Mouse (Mus musculus) stomach, embryonic 14.5 days (tissue): ENCODE results near the gene Ythdf2. TPM values are rescaled to one million over a fixed set of nuclear protein-coding genes. Genes with fewer than 3 reads are reported as not detected.

Experiments used
- ATAC-seq: fragments of 200-750 bp; cut with Nextera tagmentation; 2 replicates; pipeline ENCODE4 v1.8.0; 2017; ENCODE audit warnings: low read depth, moderate TSS enrichment; ENCODE audit not compliant: insufficient number of reproducible peaks, insufficient read depth, low FRiP score
- H3K27ac ChIP-seq: fragments of 300-500 bp; sonication (generic); 2 replicates; pipeline ENCODE4 v1.5.1; 2014; ENCODE audit warnings: mild to moderate bottlenecking, low read length, moderate library complexity, mixed read lengths
- H3K27me3 ChIP-seq: fragments of 300-500 bp; sonication (generic); 2 replicates; pipeline ENCODE4 v1.6.1; 2014; ENCODE audit warnings: low read length, control low read depth, mixed read lengths; ENCODE audit not compliant: control insufficient read depth, insufficient read depth
- H3K36me3 ChIP-seq: fragments of 300-500 bp; sonication (generic); 2 replicates; pipeline ENCODE4 v1.6.1; 2014; ENCODE audit warnings: mild to moderate bottlenecking, control low read depth, low read length, moderate library complexity, mixed read lengths; ENCODE audit not compliant: control insufficient read depth, insufficient read depth
- H3K4me1 ChIP-seq: fragments of 300-500 bp; sonication (generic); 2 replicates; pipeline ENCODE4 v1.6.1; 2014; ENCODE audit warnings: low read length, control low read depth, mixed read lengths; ENCODE audit not compliant: control insufficient read depth, insufficient read depth
- H3K4me2 ChIP-seq: fragments of 300-500 bp; sonication (generic); replicated peaks from 2 replicates; pipeline ENCODE4 v1.6.1; 2014; ENCODE audit warnings: low read depth, low read length, control low read depth
- H3K4me3 ChIP-seq: fragments of 300-500 bp; sonication (generic); 2 replicates; pipeline ENCODE4 v1.5.1; 2014; ENCODE audit warnings: low read depth, low read length, control low read depth
- H3K9ac ChIP-seq: fragments of 300-500 bp; sonication (generic); replicated peaks from 2 replicates; pipeline ENCODE4 v1.6.1; 2014; ENCODE audit warnings: low read depth, mild to moderate bottlenecking, control low read depth, low read length, moderate library complexity, mixed read lengths
- H3K9me3 ChIP-seq: fragments of 300-500 bp; sonication (generic); 2 replicates; pipeline ENCODE4 v1.6.1; 2016; ENCODE audit warnings: low read depth, low read length, control low read depth; ENCODE audit not compliant: control insufficient read depth
- WGBS: fragments of 180-500 bp; shearing (Covaris S2); extraction: QIAGEN DNeasy Blood & Tissue Kit; methylation state at CpG from one replicate; pipeline ENCODE4 v1.1.7; 2014; 5-methylcytosine and 5-hydroxymethylcytosine counted together
- polyA plus RNA-seq: library from polyadenylated mRNA; unstranded; fragments of >200 nt; fragmentation: Nextera tagmentation; extraction: Ambion mirVana; gene quantifications from 2 replicates; pipeline ENCODE4 v1.2.1, GENCODE M21; 2014

Gene Ythdf2
- 114 TPM in 2 replicates for polyA plus RNA-seq

DNA sequence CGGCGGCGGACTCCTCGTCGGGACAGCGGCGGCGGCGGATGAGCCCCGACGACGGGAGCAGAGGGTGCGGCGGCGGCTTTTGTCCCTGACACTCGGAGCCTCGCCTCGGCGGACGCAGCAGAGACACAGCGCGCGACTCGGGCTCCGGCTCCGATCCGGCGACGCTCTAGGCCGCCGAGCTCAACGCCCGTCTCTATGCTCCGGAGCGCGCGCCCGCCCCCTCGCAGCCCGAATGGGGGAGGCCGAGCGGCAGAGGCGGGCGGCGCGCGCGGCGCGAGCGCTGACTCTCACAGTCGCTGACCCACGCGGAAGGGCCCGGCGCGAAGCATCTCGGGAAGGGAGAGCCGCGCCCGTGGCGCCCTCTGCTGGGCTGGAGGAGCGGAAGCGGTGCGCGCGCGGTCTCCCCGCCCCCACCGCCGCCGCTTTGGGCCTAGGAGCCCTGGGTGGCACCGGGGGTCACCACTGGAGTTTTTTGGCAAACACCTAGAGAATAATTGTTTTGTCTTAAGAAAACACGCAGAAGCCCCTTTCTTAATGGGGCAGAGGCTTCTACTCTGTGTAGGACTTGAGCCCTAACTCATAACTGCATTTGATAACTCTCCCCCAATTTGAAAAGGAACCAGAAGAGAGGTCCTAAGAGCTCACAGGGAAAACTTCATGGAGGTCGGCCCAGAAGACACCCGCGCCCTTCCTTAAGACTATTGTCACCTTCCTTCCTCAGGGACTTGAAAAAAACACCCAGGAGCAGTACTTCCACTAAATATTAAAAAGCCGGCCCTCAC, at the start of gene Ythdf2:
TSS of gene Ythdf2 (minus strand) at position 351 of the 782 bp plus-strand sequence.
- H3K4me3 ChIP-seq, result peak within 1 kb of the TSS; percentile 100
- peak within 1 kb of the TSS; percentile 95 for H3K27ac ChIP-seq
- no peaks in the 10 kb centered on the region for H3K27me3 ChIP-seq
- ATAC-seq, result peak; percentile 97
- no peaks in the 10 kb centered on the region for H3K9me3 ChIP-seq
- H3K36me3 ChIP-seq, result peaks cover 13% of the 10 kb centered on the region; the same call in 1 of the 2 replicates
- H3K4me1 ChIP-seq, result peaks cover 17% of the 10 kb centered on the region; the same call in 1 of the 2 replicates
- peak within 1 kb of the TSS; percentile 92 for H3K4me2 ChIP-seq
- WGBS, result 1% methylated on average over 75 of the region's 78 CpGs
- peak within 1 kb of the TSS; percentile 100 for H3K9ac ChIP-seq

GRCm38 (mm10) chr4:132260404-132261379, 48.6 kb upstream of the Ythdf2 start:
- peak; percentile 75; the same call in 1 of the 2 replicates for ATAC-seq
- WGBS, result 2% methylated on average over 31 of the region's 64 CpGs
- Histone ChIP-seq H3K4me2 (peak overlapping the region; percentile 90), H3K9ac (peak overlapping the region; percentile 91), H3K4me1 (peaks cover 8% of the 10 kb centered on the region; the same call in 1 of the 2 replicates), H3K9me3 (no peaks in the 10 kb centered on the region), H3K27ac (peak overlapping the region; percentile 94), H3K36me3 (no peaks in the 10 kb centered on the region), H3K4me3 (peak overlapping the region; percentile 60), H3K27me3 (no peaks in the 10 kb centered on the region)

- 71% methylated on average over 4 of the region's 4 CpGs for WGBS
- H3K4me1 ChIP-seq, result peaks cover 8% of the 10 kb centered on the region; the same call in 1 of the 2 replicates
- no peaks in the 10 kb centered on the region for H3K9me3 ChIP-seq
- peak overlapping the region; percentile 90; the same call in 1 of the 2 replicates for H3K4me2 ChIP-seq
- no peaks in the 10 kb centered on the region for H3K36me3 ChIP-seq
- H3K4me3 ChIP-seq, result no peak overlapping the region
- H3K9ac ChIP-seq, result no peak overlapping the region
- no peak overlapping the region for H3K27ac ChIP-seq
- no peak for ATAC-seq
- H3K27me3 ChIP-seq, result no peaks in the 10 kb centered on the region
Observed at GRCm38 (mm10) chr4:132259248-132259647, 47.1 kb upstream of the Ythdf2 start.

DNA sequence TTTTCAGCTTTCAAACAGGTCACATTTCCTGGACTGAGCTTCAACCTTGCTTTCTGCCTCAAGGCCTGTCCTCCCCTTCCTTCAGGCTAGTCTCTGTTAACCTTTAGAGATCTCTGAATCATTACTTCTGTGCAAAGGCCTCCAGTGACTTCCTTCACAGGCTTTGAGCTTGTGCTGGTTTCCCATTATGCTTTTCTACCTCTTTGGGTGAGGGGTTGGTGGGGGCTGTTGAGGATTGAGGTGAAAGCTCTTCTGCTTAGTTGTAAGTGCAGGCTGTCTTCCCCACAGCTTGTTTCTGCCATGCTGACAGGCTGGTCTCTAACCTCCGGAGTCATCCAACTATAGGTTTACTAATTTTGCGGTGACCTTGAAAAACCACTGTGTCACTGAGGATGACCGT, 44.3 kb upstream of the Ythdf2 start:
- Histone ChIP-seq H3K9me3 (no peaks in the 10 kb centered on the region), H3K27me3 (no peaks in the 10 kb centered on the region), H3K36me3 (no peaks in the 10 kb centered on the region), H3K9ac (no peak overlapping the region), H3K27ac (no peak overlapping the region), H3K4me3 (no peak overlapping the region), H3K4me2 (no peak overlapping the region), H3K4me1 (peaks cover 8% of the 10 kb centered on the region; the same call in 1 of the 2 replicates)
- ATAC-seq, result no peak
- 92% methylated on average over 3 of the region's 3 CpGs for WGBS

GRCm38 (mm10) chr4:132254986-132255385, 42.9 kb upstream of the Ythdf2 start:
- Histone ChIP-seq H3K27me3 (no peaks in the 10 kb centered on the region), H3K9ac (no peak overlapping the region), H3K4me2 (no peak overlapping the region), H3K9me3 (no peaks in the 10 kb centered on the region), H3K4me3 (no peak overlapping the region), H3K4me1 (peaks cover 7% of the 10 kb centered on the region; the same call in 1 of the 2 replicates), H3K27ac (no peak overlapping the region), H3K36me3 (peaks cover 6% of the 10 kb centered on the region)
- WGBS, result 79% methylated on average over 3 of the region's 3 CpGs
- ATAC-seq, result no peak

DNA sequence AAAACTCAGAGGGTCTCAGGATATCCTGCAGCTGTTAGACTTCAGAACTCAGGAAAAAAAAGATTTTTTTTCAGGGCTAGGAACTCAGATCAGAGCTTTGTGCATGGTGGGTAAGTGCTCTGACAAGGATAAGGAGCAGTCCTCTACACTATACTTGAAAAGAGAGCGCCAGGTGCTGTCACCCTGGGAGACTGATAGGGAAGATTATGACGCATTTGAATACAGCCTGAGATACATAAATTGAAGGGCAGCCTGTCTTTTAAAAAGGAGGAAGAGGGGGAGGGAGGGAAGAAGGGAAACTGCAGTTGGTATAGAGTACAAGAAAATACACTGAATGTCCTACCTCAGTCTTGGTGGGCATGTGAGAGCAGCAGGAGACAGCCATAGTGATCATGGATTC, 41.5 kb upstream of the Ythdf2 start:
- no peak for ATAC-seq
- Histone ChIP-seq H3K4me3 (no peak overlapping the region), H3K4me1 (no peaks in the 10 kb centered on the region), H3K36me3 (peaks cover 8% of the 10 kb centered on the region), H3K27ac (no peak overlapping the region; the same call in 1 of the 2 replicates), H3K9ac (no peak overlapping the region), H3K27me3 (no peaks in the 10 kb centered on the region), H3K4me2 (no peak overlapping the region), H3K9me3 (no peaks in the 10 kb centered on the region)
- 66% methylated on average over 2 of the region's 2 CpGs for WGBS

DNA sequence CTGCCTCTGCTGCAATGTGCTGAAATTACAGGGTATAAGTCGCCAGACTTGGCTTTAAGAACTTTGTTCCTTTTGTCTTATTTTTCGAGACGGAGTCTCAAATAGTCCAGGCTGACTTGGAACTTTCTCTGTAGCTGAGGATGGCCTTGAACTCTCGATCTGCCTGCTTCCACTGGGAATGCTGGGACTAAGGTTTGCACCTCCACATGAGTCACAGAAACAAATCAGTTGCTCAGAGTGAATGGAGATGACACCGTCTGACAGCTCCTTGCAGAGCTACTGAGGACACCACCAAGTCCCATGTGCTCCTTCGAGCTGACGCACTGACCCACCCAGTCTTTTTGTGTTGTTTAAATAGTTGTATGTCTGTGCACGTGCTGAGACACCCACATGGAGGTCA, 41.0 kb upstream of the Ythdf2 start:
- Histone ChIP-seq H3K9me3 (no peaks in the 10 kb centered on the region), H3K27ac (no peak overlapping the region; the same call in 1 of the 2 replicates), H3K4me2 (no peak overlapping the region)

GRCm38 (mm10) chr4:132251596-132251995, 39.5 kb upstream of the Ythdf2 start:
- no peaks in the 10 kb centered on the region for H3K4me1 ChIP-seq
- no peak overlapping the region for H3K9ac ChIP-seq
- H3K9me3 ChIP-seq, result no peaks in the 10 kb centered on the region
- H3K27ac ChIP-seq, result no peak overlapping the region
- WGBS, result 81% methylated on average over 9 of the region's 9 CpGs
- peaks cover 20% of the 10 kb centered on the region for H3K36me3 ChIP-seq
- H3K4me3 ChIP-seq, result no peak overlapping the region
- ATAC-seq, result no peak
- H3K4me2 ChIP-seq, result no peak overlapping the region
- H3K27me3 ChIP-seq, result no peaks in the 10 kb centered on the region

More for the DNA sequence above, 41.0 kb upstream of the Ythdf2 start:
- H3K36me3 ChIP-seq, result peaks cover 12% of the 10 kb centered on the region
- no peak for ATAC-seq
- WGBS, result 84% methylated on average over 8 of the region's 8 CpGs
- no peaks in the 10 kb centered on the region for H3K4me1 ChIP-seq
- no peaks in the 10 kb centered on the region for H3K27me3 ChIP-seq
- no peak overlapping the region for H3K9ac ChIP-seq
- H3K4me3 ChIP-seq, result no peak overlapping the region
